Mouse (Mus musculus) forelimb bud, embryonic 11.5 days (tissue): Measurements from ENCODE around the gene Cd8b1.
"Not testable (repeated sequence)": the region's sequence is repeated elsewhere in the genome, so short reads cannot be mapped to it uniquely, and the experiment has no call there.

ENCODE experiments used
- DNase-seq: peaks from one replicate; pipeline ENCODE4 v3.0.0-alpha.2; 2012; ENCODE audit warnings: low read depth, low spot score

Cd8b1 gene

DNA sequence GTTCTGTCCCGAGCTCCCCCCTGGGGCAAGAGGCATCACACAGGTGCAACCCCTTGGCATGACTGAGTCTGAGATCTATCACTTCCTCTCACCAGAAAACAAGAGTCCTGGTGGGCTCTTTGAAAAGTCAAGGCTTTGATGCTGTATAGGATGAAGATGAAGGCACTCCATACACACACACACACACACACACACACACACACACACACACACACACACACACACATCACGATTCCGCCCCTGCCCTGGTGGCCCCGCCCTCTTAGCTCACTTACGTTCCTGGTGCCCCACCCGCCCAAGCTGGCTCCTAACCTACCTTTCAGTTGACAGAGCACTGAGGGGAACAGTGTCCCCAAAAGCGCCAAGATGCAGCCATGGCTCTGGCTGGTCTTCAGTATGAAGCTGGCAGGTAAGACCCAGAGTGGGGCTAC, at the start of gene Cd8b1:
Gene Cd8b1 (plus strand): TSS at position 298 of the 431 bp plus-strand sequence.
- no peak for DNase-seq

DNA sequence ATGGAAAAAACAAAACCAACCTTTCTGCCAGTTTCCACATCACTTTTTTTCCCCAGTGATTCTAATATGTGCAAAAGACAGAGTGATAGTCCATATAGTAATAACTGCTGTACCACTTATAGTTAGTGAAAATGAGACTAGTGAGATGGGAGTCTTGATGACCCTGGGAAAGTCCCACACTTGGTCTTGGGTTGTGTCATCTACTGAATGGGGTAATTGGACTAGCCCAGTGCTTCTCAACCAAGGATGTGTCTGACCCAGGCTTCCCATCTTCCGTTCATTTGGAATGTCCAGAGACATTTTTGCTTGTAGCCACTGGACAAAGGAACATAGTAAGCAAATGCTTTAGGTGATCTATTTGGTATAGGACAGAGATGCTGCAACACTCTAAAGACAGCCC, 48.9 kb upstream of the Cd8b1 start:
- no peak for DNase-seq

DNA sequence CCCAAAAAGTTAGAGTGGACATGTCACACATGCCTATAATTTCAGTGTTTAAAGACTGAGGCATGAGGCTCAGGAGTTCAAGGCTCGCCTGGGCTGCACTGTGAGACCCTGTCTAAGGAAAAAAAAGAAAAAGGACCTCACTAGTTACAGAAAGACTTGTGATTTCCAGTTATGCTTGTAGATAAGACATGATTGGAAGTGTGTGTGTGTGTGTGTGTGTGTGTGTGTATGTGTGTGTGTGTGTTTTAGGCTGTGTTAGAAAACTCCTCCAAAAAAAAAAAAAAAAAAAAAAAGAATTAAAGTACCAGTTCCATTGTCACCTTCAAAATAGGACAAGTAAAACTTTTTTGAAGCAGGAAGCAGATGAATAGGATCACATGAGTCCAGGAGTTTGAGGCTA, 48.0 kb upstream of the Cd8b1 start:
- no peak for DNase-seq

DNA sequence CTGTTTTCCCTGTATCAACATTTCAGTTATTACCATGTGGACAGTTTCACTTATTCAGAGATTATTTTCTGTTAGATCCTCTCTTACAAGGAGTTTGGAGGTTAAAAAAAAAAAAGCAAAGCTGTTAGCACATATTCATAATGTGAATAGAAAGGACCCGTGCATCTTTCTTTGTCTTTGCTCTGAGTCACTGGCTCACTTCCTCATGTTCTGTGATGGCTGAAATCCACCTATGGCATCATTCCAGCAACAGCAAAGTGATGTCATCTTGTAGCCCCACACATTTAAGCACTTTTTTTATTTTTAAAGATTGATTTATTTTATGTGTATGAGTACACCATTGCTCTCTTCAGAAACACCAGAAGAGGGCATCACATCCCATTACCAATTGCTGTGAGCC, 43.2 kb upstream of the Cd8b1 start:
- DNase-seq: no peak

DNA sequence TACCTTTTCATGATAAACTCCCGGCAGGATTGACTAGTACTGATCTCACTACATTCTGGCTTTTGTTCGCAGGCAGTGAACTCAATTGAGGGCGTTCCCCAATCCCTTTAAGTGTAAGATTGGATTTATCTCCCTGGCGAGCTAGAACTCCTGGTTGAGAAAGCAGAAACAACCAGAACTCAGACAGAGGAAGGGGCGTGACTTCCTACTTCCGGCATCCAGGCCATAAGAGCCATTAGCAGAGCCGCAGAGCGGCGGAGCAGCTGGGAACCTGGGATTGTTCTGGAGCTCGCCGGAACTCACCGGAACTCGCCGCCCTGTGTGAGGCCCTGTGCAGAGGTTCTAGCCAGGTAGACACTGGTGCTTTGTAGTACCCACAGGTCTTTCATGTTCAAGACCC, 29.1 kb upstream of the Cd8b1 start:
- DNase-seq: no peak

DNA sequence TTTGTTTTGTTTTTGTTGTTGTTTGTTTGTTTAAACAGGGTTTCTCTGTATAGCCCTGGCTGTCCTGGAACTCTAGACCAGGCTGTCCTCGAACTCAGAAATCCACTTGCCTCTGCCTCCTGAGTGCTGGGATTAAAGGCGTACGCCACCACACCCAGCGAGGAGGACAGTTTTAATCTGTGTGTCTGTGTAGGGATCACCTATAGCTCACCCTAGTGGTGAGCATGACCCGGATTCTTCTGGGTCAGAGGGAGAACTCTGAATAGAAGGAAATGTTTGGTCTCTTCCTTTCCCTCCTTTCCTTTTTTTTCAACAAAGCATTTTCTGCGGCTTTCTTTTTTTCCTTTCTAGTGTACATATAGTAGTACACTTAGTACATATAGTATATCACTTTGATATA, 27.3 kb upstream of the Cd8b1 start:
- DNase-seq: no peak

DNA sequence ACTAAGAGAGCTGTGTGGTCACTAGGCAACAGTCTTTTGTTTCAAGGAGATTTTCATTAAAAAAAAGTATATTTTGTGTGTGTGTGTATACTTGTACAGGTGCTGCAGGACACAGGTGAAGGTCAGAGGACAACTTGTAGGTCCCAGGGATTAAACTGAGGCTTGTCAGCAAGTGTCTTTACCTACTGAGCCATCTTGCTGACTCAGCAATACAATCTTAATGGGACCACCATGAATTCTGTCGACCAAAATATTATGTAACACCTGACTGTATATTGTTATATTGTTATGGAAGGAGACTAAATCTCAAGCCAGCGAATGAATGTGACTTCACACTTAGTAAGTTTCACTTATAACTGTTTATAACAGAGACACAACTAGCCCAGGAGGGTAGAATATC, 24.5 kb upstream of the Cd8b1 start:
- no peak for DNase-seq

DNA sequence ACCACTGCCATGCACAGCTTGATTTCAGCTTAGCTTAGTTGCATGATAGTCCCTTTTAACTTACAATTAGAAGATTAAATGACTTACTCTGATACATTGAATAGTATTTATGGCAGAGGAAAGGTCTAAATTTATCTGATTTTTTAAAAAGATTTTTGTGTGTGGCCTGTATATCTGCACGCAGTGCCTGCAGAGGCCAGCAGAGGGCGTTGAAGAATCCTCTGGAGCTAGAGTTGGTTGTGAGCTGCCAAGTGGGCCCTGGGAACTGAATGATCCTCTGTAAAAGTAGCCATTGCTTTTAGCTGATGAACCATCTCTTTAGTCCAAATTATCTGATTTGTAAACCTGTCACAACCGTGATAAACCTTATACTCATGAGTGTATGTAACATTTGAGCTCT, 23.8 kb upstream of the Cd8b1 start:
- DNase-seq: peak; percentile 25

DNA sequence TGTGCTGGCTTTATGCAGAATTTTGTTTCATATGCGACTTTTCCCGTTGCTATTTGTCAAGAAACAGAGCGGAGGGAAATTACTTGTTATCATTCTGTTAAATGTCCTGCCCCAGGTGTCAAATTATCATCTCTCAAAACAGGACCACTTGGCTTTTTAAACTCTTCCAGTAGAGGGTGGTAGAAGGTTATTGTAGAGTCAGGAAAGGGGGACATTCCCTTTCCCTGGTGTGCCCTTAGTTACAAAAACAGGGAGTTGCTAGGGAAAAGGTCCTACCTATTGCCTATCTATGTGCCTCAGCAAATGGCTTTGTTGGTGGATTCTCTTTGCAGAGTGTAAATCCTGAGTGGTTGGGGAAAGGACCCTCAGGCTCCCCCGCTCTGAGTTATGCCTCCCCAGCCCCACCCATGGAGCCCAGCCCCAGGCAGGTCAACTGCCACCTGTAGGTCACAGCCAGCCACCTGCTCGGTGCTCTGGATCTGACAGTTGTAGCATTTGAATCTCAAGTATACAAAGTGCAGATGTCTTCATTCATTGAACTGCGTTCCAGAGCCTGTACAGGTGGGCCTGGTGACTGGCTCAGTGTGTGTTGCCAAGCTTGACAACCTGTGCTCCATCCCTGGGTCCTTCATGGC, 20.4 kb upstream of the Cd8b1 start:
- DNase-seq: peak; percentile 9

DNA sequence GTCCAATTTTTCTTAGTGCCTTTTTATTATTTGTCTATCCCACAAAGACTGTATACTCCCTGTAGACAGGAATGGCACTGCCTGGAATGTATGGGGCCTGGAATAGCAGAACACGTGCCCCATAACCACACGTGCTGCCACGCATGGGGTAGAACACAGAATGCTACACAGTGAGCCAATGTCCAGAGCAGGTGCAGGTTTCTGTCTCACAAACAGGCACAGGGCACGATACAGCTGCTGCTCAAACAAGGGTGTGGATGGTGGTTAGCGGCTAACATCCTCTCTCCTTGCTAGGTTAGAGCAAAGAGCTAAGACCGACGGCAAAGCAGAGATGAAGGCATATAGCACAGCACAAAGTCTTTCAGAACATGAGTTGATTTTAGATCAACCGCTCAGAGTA, 15.1 kb upstream of the Cd8b1 start:
- no peak for DNase-seq

DNA sequence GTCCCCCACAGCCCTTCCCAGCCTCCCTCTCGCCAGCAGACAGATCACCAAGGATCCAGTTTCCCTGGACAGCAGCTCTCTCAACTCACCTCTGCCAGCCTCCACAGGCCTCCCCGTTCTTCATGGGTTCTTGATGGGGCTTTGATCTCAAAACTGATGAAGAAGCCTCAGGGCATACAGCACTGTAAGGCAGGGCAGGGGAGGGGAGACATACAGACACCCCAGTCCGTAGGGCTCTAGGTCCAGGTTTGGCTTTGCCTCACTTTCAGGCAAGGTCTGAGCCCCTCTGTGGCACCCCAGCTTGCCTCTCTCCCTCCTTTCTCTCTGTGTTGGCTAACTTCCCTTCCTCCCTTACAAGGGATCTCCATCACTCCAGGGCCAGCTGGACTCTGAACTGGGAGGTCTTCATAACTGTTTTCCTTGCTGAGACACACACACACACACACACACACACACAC, 733 bp upstream of the Cd8b1 start, which contains the start of gene Smyd1:
Gene Smyd1 (minus strand): TSS at position 408 of the 458 bp plus-strand sequence.
- DNase-seq: no peak

DNA sequence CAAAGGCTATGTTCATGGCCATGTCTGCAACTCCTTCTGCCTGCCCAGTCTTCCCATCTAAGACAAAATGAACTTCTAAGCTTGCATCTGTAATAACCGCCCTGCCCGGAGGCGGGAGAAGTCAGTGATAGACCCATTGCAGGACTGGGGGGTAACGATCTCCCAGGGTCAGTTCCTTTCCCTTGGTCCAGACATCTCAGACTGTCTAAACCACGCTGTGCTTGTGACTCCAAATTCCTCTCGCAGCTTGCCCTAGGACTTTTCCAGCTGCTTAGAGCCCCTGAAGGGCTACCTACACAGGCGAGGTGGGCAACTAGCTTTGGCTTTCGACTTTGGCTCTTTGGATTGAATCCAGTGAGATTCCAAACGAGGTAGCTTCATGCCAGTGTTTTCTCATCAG, 2.2 kb downstream of the Cd8b1 start:
- no peak for DNase-seq

DNA sequence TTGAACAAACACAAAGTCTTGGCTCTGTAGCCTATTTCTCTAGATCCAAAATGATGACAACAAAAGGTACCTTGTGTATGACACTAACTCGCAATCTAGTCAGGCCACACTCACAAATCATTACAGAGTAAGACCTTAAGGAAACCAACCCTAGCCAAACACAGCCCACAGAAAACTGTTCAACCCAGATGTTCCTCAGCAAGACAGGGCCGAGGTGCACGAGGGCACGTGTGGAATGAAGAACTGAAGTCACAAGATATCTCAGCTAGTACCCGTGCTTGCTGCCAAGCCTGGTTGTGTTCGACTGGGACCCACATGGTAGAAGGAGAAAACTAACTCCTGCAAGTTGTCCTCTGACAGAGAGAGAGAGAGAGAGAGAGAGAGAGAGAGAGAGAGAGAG, 7.3 kb downstream of the Cd8b1 start:
- no peak for DNase-seq

DNA sequence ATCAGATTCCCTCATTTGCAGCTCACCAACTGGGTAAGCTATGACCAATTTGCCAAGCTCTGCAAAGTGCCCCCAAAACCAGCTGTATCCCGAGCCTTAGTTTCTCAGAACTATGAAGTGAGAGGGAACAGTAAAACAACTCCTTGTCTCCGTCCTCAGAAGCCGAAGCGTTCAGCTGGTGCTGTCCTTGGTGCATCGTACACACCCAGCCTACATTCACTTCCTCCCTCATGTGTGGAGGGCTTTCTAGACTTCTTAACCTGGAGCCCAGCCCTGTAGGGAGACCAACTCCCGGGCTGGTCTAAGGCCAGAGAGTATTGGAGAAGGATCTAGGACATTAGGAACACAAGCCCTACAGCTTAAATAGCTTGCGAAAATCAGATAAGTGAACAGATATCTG, 7.9 kb downstream of the Cd8b1 start:
- DNase-seq: no peak

DNA sequence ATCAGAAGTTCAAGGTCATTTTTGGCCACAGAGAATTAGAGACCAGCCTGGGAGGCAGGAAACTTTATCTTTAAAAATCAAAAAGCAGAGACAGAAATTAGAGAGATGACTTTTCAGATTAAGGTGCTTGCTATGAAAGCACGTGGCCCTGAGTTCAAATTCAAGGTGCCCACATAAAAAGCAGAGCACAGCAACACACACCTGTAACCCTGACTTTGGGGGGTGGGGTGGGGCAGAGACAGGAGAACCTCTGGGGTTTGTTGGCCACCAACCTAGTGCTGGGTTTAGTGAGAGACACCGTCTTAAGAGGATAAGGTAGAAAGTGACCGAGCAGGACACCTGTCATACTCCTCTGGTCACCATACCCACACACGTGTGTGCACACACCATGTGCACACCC, 8.9 kb downstream of the Cd8b1 start:
- not testable (repeated sequence) for DNase-seq

DNA sequence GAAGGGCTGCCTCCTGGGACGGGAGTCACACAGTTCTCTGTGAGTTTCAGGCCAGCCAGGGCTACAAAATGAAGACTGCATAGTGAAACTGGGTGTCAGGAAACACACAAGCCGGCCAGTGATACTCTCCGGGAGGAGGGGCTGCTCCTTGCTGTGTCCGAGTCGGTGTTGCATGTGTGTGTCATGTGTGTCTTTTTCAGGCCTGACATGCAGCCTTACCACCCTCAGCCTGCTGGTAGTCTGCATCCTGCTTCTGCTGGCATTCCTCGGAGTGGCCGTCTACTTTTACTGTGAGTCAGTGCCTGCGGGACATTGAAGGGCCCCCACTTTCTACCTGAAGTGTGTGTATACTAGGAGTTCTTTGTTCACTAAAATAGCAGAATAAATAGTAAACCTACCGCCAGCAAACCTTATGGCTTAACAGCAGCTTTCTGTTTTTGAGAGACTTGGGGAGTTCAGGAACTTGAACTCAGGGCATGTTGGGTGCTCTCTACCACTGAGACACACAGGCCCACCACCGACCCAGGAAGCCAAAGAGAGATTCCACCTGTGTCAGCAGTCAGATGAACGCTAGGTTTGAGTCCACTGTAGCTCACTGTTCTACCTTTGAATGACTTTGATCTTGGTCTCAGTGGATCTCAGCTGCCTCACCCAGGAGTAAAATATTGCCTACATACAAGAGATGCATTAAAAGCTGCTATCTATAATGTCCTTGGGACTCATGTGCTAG, 9.8 kb downstream of the Cd8b1 start:
- DNase-seq: no peak

DNA sequence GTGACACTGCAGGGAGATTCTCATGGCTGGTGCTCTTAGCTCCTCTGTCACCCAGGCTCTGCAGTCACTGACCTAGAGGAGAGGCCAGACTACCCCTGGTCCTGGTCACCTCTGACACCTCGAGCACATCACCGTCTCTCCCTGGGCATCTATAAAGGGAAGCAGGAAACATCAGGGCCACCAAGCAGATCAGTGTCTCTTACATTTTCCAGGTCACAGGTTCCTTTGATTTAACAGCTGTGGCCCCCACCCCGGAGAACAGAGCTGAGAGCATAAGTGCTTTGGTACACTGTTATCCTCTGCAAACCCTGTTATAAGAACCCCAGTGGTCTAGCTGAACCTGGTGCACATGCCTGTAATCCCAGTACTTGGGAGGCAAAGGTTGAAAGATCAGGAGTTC, 10.4 kb downstream of the Cd8b1 start:
- DNase-seq: no peak

DNA sequence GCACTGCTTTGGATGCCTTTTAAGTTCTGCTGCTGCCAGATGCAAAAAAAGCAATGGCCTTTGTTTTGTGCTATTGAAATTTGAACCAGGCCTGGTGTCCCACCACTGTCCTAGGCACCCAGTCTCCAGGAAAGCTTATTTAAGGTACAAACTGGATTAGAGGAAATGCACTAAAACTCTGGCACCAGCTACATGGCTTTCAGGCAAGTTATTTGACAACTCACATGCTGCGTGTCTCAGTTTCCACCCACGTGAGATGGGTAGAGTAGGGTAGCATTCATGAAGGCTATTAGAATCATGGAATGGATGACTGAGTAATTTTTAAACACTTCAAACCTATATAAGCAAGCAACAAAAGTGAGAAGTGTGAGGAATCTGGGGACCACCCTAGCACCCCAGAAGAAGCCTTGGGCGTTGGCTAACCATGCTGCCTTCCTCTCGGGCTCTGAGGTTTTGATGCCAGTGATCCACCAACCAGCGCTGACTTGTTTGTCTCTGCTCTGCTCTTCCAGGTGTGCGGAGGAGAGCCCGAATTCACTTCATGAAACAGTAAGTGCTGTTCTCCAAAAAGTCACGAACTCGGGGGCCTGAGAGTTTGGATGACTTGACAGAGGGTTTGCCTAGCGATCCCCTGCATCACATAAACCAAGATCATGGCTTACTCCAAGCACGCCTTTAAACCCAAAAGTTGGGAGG, 11.1 kb downstream of the Cd8b1 start:
- no peak for DNase-seq

DNA sequence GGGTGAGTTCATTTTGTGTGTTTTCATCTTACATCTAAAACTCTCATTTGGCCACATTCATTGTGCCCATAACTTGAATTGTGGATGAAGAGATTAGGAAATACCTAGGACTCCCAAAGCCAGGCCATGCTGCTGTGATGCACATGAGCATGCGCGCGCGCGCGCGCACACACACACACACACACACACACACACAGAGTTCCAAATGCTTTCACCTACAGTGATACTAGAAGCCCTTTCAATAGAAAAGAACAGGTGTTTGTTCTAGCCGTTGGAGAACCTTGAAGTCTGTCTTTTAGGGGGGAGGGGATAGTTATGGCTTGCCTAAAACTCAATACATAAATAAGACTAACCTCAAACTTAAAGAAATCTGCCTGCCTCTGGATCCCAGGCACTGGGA, 15.1 kb downstream of the Cd8b1 start:
- no peak for DNase-seq

DNA sequence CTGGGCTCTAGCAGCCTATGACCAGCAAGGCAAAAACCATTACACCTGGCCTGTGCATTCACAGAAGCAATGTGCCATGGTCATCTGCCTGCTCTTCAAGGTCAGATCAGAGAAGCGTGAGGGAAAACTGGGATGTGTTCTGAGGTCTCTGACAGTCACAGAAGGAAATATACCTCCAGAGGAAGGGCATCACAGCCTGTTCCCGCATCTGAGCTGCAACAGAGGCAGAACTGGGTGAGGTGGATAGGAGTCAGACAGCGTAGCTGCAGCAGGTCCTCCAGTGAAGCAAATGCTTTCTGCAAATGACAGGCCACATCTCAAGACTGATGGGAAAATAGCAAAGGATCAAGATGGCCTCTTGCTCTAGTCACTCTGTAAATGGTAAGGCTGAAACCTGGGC, 16.4 kb downstream of the Cd8b1 start:
- DNase-seq: no peak

DNA sequence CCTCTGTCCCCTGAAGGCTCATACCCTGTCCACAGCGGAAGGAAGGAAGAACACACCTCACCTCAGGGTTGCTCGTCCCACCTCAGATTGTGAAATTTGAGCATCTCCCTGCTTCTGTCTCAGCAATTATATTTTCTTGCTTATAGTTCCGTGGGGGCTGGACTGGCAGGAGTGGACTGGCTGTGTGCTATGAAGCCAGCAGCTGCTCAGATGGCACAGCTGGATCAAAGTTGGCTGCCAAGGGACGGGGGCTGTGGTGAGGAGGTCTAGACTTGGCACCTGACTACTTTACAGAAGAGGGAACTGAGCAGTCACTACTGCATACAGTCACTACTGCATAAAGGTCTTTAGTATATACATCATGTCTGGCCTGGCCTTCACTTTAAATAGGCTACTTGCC, 16.8 kb downstream of the Cd8b1 start:
- DNase-seq: no peak

DNA sequence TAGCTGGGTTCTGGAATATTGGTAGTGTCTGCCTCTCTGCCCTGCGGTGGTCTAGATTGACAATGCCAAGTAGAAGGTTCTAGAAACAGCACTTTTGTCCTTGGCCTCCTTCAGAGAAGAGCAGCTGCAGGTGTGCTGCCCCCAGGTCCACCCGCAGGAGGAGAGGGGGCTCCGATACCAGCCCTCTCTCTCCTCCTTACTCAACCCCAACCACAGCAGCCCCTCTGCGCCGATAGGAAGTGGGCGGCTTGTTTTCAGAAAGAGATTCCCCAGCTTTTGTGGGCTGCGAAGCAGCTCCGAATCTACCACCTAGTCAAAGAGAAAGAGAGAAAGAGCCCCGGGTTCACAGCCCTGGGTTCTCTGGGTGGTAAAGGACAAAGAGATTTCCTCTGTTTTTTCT, 18.6 kb downstream of the Cd8b1 start:
- DNase-seq: no peak

DNA sequence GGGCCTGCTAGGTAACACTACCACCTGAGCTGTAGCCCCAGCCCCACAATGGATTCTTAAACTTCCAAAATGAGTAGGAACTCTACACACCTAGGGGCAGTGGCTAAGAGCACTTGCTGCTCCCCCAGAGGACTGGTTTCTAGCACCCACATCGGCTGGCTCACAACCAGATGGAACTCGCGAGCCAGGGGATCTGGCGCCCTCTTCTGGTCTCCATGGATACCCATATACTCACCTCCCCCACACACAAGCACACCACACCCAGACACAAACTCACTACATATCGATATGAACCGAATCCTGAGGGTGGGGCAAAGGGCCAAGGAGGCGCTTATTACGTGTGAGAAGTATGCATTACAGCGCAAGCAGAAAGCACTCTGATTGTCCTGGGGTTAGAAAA, 25.4 kb downstream of the Cd8b1 start:
- DNase-seq: no peak
